Mouse (Mus musculus) A20 (cell line): Measurements from ENCODE around the gene Prph2.

Experiments
- DNase-seq: peaks from one replicate; pipeline ENCODE4 v3.0.0-alpha.2; 2011; ENCODE audit warnings: low read depth, low spot score

The Prph2 gene

GRCm38 (mm10) chr17:46910186-46910585 is at the start of gene Prph2:
Gene Prph2 (plus strand): TSS chr17:46910459.
- no peak for DNase-seq

- DNase-seq, result no peak
These were observed 45.6 kb upstream of the Prph2 start for GRCm38 (mm10) chr17:46864566-46865195.

GRCm38 (mm10) chr17:46866836-46867235 is 43.4 kb upstream of the Prph2 start:
- no peak for DNase-seq

GRCm38 (mm10) chr17:46870204-46870798 is 40.0 kb upstream of the Prph2 start:
- DNase-seq, result peak; percentile 65

GRCm38 (mm10) chr17:46870913-46871312 is 39.3 kb upstream of the Prph2 start:
- DNase-seq, result no peak

- DNase-seq, result no peak
These were observed 37.5 kb upstream of the Prph2 start for GRCm38 (mm10) chr17:46872806-46873205.

GRCm38 (mm10) chr17:46874133-46874532 is 36.1 kb upstream of the Prph2 start:
- no peak for DNase-seq

- peak; percentile 53 for DNase-seq
These were observed 34.6 kb upstream of the Prph2 start for GRCm38 (mm10) chr17:46875626-46876025.

GRCm38 (mm10) chr17:46876371-46876950 is 33.8 kb upstream of the Prph2 start:
- DNase-seq, result no peak

- DNase-seq, result no peak
These were observed 33.2 kb upstream of the Prph2 start for GRCm38 (mm10) chr17:46877061-46877460.

GRCm38 (mm10) chr17:46879841-46880311 is 30.4 kb upstream of the Prph2 start:
- peak; percentile 67 for DNase-seq

GRCm38 (mm10) chr17:46880322-46880721 is 29.9 kb upstream of the Prph2 start:
- no peak for DNase-seq

GRCm38 (mm10) chr17:46881728-46882127 is 28.5 kb upstream of the Prph2 start:
- DNase-seq, result no peak

- DNase-seq, result no peak
These were observed 27.2 kb upstream of the Prph2 start for GRCm38 (mm10) chr17:46883107-46883506.

GRCm38 (mm10) chr17:46884766-46885165 is 25.5 kb upstream of the Prph2 start:
- no peak for DNase-seq

- no peak for DNase-seq
These were observed 24.9 kb upstream of the Prph2 start for GRCm38 (mm10) chr17:46885218-46885909.

GRCm38 (mm10) chr17:46885910-46886643 is 24.2 kb upstream of the Prph2 start:
- DNase-seq, result no peak

- DNase-seq, result peak; percentile 85
These were observed 21.6 kb upstream of the Prph2 start for GRCm38 (mm10) chr17:46888511-46889212.

GRCm38 (mm10) chr17:46889450-46890084 is 20.7 kb upstream of the Prph2 start:
- peak; percentile 85 for DNase-seq

- peak; percentile 98 for DNase-seq
These were observed 20.0 kb upstream of the Prph2 start, which contains the start of gene Tbcc for GRCm38 (mm10) chr17:46890116-46890815. Gene Tbcc (plus strand): TSS chr17:46890684.
